ENCODE assay signal across 10 mouse cellular contexts in the genomic region with DNA sequence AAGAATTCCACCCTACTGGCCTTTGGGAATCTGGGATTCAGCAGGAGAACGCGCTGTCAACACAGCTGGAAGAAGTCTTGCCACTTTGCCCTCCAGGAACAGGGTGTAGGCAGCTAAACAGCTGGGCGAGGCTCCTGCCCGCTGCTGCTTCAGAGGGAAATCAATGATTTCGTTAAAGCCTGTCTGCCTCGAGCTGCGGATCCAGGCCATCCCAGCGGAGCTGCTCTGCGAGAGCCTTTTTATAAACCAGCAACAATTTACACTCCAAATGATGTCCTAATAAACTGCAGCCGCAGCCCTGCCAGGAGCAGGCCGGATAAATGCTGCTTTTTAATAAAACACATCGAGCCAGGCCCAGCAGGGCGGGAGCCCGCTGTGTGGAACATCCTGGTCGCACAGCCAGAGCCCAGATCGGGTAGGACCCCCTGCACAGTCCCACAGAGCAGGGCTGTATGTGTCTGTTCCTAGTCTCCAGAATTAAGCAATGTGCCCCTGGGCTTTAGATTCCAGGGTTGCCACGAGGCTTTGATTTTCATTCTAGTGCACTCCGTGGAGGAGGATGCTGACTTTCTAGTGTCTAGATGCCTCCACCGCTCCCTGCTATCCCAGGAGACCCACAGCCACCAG.
DNase-seq lines count a peak whose midpoint lies in the region; ATAC-seq lines count a peak whose summit lies in the region.
"Had no signal": no experiment of that assay in that cellular context is flagged by ENCODE, and none has a peak within 500 bp of the region (broad histone marks: within the 10 kb centered on the region; RNA-seq: fewer than 3 reads in every experiment).

No protein-coding gene starts in this region.

- H3K4me3 ChIP-seq in heart, embryonic 13.5 days, result no peak overlapping the region
- peak overlapping the region; percentile 1; the same call in 1 of the 2 replicates for H3K4me3 ChIP-seq in embryonic facial prominence, embryonic 12.5 days
- H3K4me3 ChIP-seq in intestine, embryonic 15.5 days (replicated peaks), result no peak overlapping the region
- no peak overlapping the region for H3K4me3 ChIP-seq in neural tube, embryonic 15.5 days (replicated peaks)
- H3K4me3 ChIP-seq: stomach, embryonic 15.5 days had no signal

- peak overlapping the region; percentile 18; the same call in 1 of the 2 replicates for H3K4me2 ChIP-seq in heart, embryonic 13.5 days
- peak overlapping the region; percentile 30 for H3K4me2 ChIP-seq in embryonic facial prominence, embryonic 12.5 days (replicated peaks)
- H3K4me2 ChIP-seq in intestine, embryonic 15.5 days (replicated peaks), result peak overlapping the region; percentile 29
- H3K4me2 ChIP-seq in neural tube, embryonic 15.5 days, result peak overlapping the region; percentile 43
- H3K4me2 ChIP-seq: stomach, embryonic 15.5 days had no signal

- no peak overlapping the region for H3K27ac ChIP-seq in heart, embryonic 13.5 days (replicated peaks)
- no peak overlapping the region for H3K27ac ChIP-seq in embryonic facial prominence, embryonic 12.5 days
- H3K27ac ChIP-seq in intestine, embryonic 15.5 days, result no peak overlapping the region
- 0 out of 2 replicates have a peak overlapping the region, but pooled peaks have one; percentile 45 for H3K27ac ChIP-seq in neural tube, embryonic 15.5 days (replicated peaks)
- H3K27ac ChIP-seq: stomach, embryonic 15.5 days had no signal

- no peaks in the 10 kb centered on the region for H3K4me1 ChIP-seq in heart, embryonic 13.5 days
- peaks cover 6% of the 10 kb centered on the region for H3K4me1 ChIP-seq in embryonic facial prominence, embryonic 12.5 days
- H3K4me1 ChIP-seq in intestine, embryonic 15.5 days (replicated peaks), result 0 out of 2 replicates have a peak, but pooled peaks cover 5% of the 10 kb centered on the region
- H3K4me1 ChIP-seq in neural tube, embryonic 15.5 days, result peaks cover 10% of the 10 kb centered on the region
- H3K4me1 ChIP-seq: stomach, embryonic 15.5 days had no signal

- WGBS in heart, embryonic 13.5 days, result 12% methylated on average over 19 of the region's 19 CpGs
- 6% methylated on average over 19 of the region's 19 CpGs for WGBS in embryonic facial prominence, embryonic 12.5 days
- WGBS in intestine, embryonic 15.5 days, result 18% methylated on average over 19 of the region's 19 CpGs
- WGBS in neural tube, embryonic 15.5 days, result 7% methylated on average over 19 of the region's 19 CpGs

- no peak for ATAC-seq in heart, embryonic 13.5 days (ENCODE audit: extremely low read depth, insufficient number of reproducible peaks, low FRiP score, low TSS enrichment)
- ATAC-seq in embryonic facial prominence, embryonic 12.5 days (ENCODE audit: insufficient number of reproducible peaks, insufficient read depth, low FRiP score, low TSS enrichment), result no peak
- ATAC-seq in intestine, embryonic 15.5 days, result 0 out of 2 replicates have a peak, but pooled peaks have one; percentile 39
- ATAC-seq in neural tube, embryonic 15.5 days (ENCODE audit: low FRiP score), result peak; percentile 41; the same call in 1 of the 2 replicates

- intact Hi-C loops in heart, postnatal 14 days (cut with DNase I), result no loop called here

- DNase-seq in heart, postnatal 14 days, result no peak
- DNase-seq in ovary, postnatal 36 days (ENCODE audit: low spot score), result no peak
- DNase-seq in thymus, postnatal 10 days (ENCODE audit: low spot score in 2 of 2), result no peak
- DNase-seq in thymus, postnatal 4 days, result no peak
- DNase-seq: heart, adult 18-20 months had no signal

- H3K27me3 ChIP-seq in heart, embryonic 13.5 days (replicated peaks), result peaks cover 14% of the 10 kb centered on the region; the same call in 1 of the 2 replicates
- H3K27me3 ChIP-seq in embryonic facial prominence, embryonic 12.5 days, result peaks cover 5% of the 10 kb centered on the region
- H3K27me3 ChIP-seq in intestine, embryonic 15.5 days (replicated peaks), result no peaks in the 10 kb centered on the region
- no peaks in the 10 kb centered on the region for H3K27me3 ChIP-seq in neural tube, embryonic 15.5 days (replicated peaks)
- H3K27me3 ChIP-seq: stomach, embryonic 15.5 days had no signal

- no peaks in the 10 kb centered on the region for H3K36me3 ChIP-seq in heart, embryonic 13.5 days
- no peaks in the 10 kb centered on the region for H3K36me3 ChIP-seq in embryonic facial prominence, embryonic 12.5 days
- H3K36me3 ChIP-seq in intestine, embryonic 15.5 days, result no peaks in the 10 kb centered on the region
- H3K36me3 ChIP-seq in neural tube, embryonic 15.5 days, result no peaks in the 10 kb centered on the region
- H3K36me3 ChIP-seq: stomach, embryonic 15.5 days had no signal

- H3K9ac ChIP-seq in heart, embryonic 13.5 days, result no peak overlapping the region
- H3K9ac ChIP-seq in embryonic facial prominence, embryonic 12.5 days, result no peak overlapping the region
- H3K9ac ChIP-seq in intestine, embryonic 15.5 days, result no peak overlapping the region
- H3K9ac ChIP-seq in neural tube, embryonic 15.5 days (replicated peaks), result peak overlapping the region; percentile 26; the same call in 1 of the 2 replicates
- H3K9ac ChIP-seq: stomach, embryonic 15.5 days had no signal

- H3K9me3 ChIP-seq in heart, embryonic 13.5 days, result no peaks in the 10 kb centered on the region
- H3K9me3 ChIP-seq in embryonic facial prominence, embryonic 12.5 days, result no peaks in the 10 kb centered on the region
- no peaks in the 10 kb centered on the region for H3K9me3 ChIP-seq in intestine, embryonic 15.5 days
- no peaks in the 10 kb centered on the region for H3K9me3 ChIP-seq in neural tube, embryonic 15.5 days (replicated peaks)
- H3K9me3 ChIP-seq: stomach, embryonic 15.5 days had no signal

Comparison
In these comparisons a context has a peak if more than half of its experiments do, and no peak if none do; other contexts are left out.
1. ATAC-seq: peak in intestine, embryonic 15.5 days (single experiment) and neural tube, embryonic 15.5 days (single experiment); none in heart, embryonic 13.5 days (single experiment) and embryonic facial prominence, embryonic 12.5 days (single experiment).
2. Peak in every context shown above with its lines, with median percentiles within 50 percentile points of each other: H3K4me2 ChIP-seq.